Mouse (Mus musculus) adrenal gland (tissue): Measurements from ENCODE around the gene Cdh4.

Experiments used
- intact Hi-C: fragments of 180-260 bp; cut with DNase I; formaldehyde crosslinking; loops from one replicate; pipeline ENCODE4 v1.15.1; 2025

Cdh4 gene

GRCm38 (mm10) chr2:179921021-179921653 is 478.9 kb downstream of the Cdh4 start:
- intact Hi-C loops: loop anchor here (10.0 kb wide), 1 partner anchor 334 kb away; the partner anchor contains the start of gene Rps21

DNA sequence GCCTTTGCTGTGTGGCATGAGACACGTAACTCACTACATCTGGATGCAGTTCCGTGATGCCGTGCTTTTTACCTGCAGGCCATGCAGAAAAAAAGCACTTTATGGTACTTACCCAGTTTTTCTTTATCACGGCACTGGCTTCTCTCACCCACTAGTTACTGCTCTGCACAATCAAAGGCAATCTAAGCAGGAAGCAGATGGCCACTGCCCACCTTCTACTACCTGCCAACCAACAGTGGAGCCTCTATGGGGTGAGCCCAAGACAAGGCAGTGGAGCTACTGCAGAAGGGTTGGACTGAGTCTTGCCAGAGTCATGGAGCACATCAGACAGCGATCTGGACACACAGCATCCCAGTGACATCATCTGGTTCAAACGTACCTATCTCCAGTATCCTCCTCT is 481.8 kb downstream of the Cdh4 start:
- intact Hi-C loops: loop anchor here (10.0 kb wide), 1 partner anchor 331 kb away; the partner anchor contains the start of gene Rps21

GRCm38 (mm10) chr2:179929166-179929565 is 486.9 kb downstream of the Cdh4 start:
- intact Hi-C loops: loop anchor here (5.0 to 10.0 kb wide), 2 partner anchors 48 to 326 kb away; partner anchors contain the start of genes Rps21 and Taf4

GRCm38 (mm10) chr2:179931741-179932140 is 489.5 kb downstream of the Cdh4 start:
- intact Hi-C loops: no loop called here

- intact Hi-C loops: no loop called here
Observed at GRCm38 (mm10) chr2:179934165-179934564, 491.9 kb downstream of the Cdh4 start.

DNA sequence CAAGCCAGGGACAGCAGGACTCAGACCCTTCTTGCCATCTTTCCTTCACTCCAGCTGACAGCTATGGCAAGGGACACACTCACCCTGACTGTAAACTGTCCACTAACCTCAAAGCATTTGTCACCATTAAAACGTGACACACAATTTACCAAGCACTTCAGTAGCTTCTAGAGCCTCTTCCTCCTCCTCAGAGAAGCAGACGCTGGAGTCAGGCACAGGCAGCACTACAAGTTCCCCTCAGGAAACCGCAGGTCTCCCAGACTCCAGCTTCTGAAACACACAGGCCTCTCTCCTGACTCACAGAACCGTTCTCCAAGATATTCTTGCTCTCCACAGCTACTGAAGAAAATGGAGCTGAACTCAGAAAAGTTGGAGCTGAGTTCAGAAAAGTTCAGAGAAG is 494.9 kb downstream of the Cdh4 start:
- intact Hi-C loops: no loop called here

- intact Hi-C loops: no loop called here
Observed at GRCm38 (mm10) chr2:179941696-179942095, 499.5 kb downstream of the Cdh4 start.

DNA sequence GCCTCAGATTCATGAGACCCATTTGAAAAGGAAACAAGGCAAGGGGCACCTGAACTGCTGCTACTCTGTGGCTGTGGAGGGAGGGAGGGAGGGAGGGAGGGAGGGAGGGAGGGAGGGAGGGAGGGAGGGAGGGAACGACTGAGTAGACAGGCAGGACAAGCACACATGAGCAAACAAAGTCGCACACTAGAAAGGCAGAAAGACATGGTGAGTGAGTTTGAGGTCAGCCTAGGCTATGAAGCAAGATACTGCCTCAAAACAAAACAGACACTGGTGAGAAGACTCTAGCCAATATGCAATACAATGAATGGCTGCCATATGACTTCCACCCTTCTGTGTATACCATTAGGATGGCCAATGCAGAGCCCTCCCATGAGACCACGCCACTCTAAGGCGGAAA is 502.8 kb downstream of the Cdh4 start:
- intact Hi-C loops: no loop called here

- intact Hi-C loops: no loop called here
Observed at GRCm38 (mm10) chr2:179946496-179946895, 504.3 kb downstream of the Cdh4 start.

DNA sequence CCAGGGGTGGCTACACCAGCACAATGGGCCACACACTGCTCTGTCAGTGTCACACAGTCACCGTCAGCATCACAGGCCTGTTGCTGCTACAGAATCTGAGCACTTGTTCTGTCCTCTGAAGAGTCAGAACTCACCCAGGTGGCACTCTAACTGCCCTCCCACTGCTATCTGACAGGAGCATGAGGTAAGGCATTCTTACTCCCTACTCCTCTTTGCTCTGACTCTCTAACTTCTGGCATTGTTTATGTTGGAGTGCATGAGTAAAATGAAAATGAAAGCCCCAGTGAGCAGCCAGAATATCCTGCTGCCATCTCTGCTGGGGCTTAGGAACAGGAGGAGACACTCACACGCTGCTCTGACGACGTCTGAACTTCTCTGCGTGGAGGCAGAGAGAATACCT is 505.4 kb downstream of the Cdh4 start:
- intact Hi-C loops: no loop called here

DNA sequence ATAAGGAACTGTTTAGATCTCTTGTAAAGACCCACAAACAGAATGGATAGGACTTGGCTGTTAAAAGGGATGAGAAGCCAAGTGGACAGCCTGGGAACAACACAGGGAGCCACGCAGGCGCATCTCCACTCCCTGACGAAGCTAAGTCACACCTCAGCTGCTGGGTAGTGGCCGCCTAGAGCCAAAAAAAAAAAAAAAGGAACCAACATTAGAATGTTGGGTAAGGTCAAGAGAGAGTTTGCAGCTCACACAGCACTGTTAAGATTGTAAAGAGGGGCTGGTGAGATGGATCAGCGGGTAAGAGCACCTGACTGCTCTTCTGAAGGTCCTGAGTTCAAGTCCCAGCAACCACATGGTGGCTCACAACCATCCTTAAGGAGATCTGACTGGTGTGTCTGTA is 506.6 kb downstream of the Cdh4 start:
- intact Hi-C loops: no loop called here
